Mouse (Mus musculus): Measurements from ENCODE around the gene Spocd1. TPM values are rescaled to one million over a fixed set of nuclear protein-coding genes. Genes with fewer than 3 reads are reported as not detected.

The Spocd1 gene
- total RNA-seq, 2 experiments from 2014 or later = 0.86 to 1.3 TPM

- no peak for DNase-seq
These were observed 45.2 kb downstream of the Spocd1 start for GRCm38 (mm10) chr4:129974285-129974684.

DNA sequence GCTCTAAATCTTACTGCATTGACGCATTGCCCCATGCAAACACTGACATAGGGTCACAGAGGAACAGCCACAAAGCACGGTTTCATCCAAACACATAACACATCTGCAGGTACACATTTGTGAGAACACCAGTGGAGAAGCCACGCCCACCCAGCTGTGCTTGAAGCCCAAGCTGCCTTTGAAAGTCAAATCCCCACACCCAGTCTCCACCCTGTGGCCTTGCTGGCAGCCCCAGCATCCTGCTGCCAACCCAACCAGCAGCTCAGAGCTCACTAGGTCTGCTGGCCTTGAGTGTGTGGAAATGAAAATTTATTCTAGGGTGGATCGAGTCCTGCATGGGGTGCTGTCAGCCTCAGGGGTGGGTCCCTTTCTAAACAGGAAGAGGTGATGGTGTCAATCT lies 48.2 kb downstream of the Spocd1 start:
- peak; percentile 72 to 77 for DNase-seq

- no peak for DNase-seq
These were observed 49.2 kb downstream of the Spocd1 start for GRCm38 (mm10) chr4:129978227-129978626.

GRCm38 (mm10) chr4:129978930-129979329 lies 49.9 kb downstream of the Spocd1 start:
- no peak for DNase-seq

GRCm38 (mm10) chr4:129981657-129982056 lies 52.6 kb downstream of the Spocd1 start:
- no peak for DNase-seq

- DNase-seq = no peak
These were observed 54.0 kb downstream of the Spocd1 start for GRCm38 (mm10) chr4:129983046-129983445.

- peak; percentile 87 to 91 for DNase-seq
These were observed 54.8 kb downstream of the Spocd1 start for GRCm38 (mm10) chr4:129983764-129984420.

- DNase-seq = peak; percentile 56 to 68
These were observed 55.5 kb downstream of the Spocd1 start, which contains the start of gene Adgrb2 for GRCm38 (mm10) chr4:129984421-129985061. Gene Adgrb2 (plus strand): TSS chr4:129984870.

DNA sequence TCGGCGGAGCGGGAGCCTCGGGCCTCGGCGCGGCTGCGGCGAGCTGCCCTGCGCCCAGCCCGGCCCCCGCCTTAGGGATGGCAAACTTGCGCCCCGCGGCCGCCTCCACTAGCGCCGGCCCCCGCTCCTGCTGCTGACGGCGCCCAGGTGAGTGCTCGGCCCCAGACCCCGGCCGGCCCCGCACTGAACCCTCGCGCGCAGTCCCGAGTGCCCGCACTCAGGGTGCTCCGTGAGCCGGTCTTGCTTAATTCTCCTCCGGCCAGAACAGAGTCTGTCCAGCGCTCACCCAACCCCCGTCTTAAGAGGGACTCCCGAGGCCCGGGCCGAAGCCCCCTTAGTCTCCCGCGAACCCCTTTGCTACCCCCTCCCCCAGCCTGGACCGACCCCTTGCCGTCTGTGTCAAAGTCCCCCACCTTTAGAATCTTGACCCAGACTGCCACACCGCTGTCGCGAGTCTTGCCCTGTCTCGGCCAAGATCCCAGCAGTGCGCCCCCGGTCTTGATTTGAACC lies 56.2 kb downstream of the Spocd1 start:
- DNase-seq = peak in 1 of 2 experiments; percentile 30

GRCm38 (mm10) chr4:129985671-129986441 lies 56.8 kb downstream of the Spocd1 start:
- peak; percentile 80 to 89 for DNase-seq

DNA sequence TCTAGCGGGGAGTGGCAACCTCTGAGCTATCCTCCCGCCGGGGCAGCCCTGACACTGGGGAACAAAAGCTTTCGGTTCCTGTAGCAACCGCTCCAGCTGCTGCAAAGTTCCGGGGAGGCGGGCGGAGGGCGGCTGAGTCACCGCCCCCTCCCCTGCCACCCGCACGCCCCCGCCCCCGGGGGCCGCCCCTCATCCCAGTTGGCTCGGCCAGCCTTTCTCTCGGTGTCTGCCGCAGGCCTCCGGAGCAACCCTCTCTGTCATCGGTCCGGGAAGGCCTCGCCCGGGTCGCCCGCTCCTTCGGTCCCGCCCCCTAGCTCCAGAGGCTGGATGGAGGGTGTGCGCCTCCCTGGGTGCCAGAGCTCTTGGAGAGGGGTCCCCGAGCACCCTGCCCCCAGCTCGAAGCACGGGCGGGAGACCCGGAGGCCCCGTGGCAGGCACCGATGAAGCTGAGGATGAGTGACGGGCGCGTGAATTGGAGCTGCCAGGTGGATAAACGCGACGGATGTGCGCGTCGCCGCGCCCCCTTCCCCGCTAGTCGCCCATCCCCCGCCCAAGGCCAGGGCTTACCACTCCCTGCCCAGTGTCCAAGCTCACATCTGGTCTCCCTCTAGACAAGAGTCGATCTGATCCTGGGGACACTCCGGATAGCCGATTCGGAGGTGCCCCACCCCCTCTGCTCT lies 58.9 kb downstream of the Spocd1 start:
- peak; percentile 81 to 87 for DNase-seq

GRCm38 (mm10) chr4:129989925-129990324 lies 60.9 kb downstream of the Spocd1 start:
- no peak for DNase-seq

GRCm38 (mm10) chr4:129992720-129993119 lies 63.7 kb downstream of the Spocd1 start:
- no peak for DNase-seq

- peak; percentile 42 to 46 for DNase-seq
These were observed 64.2 kb downstream of the Spocd1 start for GRCm38 (mm10) chr4:129993213-129993612.

DNA sequence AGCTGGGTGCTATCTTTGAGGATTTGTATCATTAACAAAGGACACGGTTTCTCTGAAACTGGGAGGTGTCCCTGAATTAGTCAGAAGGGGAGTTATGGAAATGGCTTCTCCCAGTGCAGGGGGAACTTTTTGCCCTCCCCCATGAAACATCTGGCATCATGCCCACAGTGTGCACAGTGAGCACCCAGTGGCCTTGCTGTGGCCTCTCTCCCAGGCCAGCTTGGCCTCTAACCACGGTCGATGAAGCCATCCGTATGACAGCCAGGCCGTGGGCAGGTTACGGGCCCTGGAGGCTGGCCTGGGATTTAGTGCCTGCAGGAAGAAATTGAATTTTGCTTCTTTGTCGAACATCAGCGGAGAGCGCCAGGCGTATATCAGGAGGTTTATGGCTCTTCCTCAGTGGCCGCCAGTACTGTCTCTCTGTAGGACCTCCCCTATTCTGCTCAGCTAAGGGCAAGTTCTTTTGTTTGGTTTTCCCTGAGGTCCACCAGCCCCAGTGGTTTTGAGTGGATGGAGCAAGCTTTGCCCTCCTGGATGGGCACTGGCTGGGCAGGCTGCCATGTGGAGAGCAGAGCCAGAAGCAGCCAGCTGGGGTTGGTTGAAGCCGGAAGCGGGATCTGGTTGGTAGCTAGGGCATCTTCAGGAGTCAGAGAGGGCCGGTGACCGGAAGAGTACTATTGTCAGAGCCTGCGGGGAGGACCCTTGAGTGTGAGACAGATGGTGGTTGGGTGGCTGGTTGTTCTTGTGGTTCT lies 65.1 kb downstream of the Spocd1 start:
- DNase-seq = peak; percentile 86 to 89

DNA sequence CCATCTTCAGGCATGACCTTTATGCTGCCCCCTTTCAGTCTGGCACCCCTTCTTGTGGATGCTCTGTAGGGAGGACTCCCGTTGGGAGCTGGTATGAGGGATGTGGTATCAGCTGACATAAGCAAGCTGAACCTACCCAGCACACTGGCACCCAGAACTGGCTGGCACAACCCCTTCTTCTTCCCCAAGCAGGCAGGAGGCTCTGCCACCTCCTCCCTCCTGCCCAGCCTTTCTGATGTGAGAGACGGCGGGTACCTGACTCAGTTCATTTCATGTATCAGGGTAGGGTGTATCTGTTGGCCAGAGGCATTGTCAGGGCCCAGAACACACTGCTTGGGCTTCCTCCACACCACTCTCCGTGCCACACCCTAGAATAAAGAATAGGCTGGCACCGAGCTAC lies 65.7 kb downstream of the Spocd1 start:
- DNase-seq = no peak

DNA sequence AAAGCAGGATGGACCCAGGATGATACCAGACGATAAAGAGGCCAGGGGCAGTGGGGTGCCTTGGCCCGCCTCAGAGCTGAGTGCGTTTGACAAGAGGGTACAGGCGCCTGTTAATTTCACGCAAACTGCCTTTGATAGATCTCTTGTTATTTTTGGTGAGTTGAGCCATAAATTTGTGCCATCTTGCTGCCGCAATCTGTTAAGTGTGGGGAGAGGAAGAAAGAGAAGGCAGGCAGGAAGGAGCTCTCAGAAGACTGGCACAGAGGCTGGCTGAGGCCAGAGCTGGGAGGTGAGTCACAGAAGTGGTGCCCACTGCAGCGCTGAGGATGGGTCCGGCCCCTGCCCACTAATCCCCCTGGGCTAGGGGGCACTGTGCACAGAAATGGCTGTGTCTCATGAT lies 66.2 kb downstream of the Spocd1 start:
- no peak for DNase-seq

DNA sequence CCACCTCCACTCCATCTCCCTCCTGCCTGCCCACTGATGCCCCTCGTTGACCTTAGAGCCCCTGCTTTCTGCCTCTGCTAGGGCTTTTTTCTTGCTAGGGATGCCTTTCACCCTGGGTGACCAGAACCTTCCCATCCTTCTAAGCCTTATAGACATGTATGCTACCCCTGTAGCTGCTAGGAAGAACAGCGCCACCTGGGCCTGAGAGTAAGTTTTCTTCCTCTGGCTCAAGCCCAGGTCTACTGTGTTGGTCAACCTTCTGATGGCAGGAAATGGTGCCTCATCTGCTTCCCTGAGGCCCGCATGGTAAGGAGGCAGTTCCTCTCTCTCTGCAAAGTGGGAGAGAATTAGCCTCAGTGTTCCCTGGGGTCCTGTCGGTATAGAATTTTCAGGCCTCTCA lies 67.0 kb downstream of the Spocd1 start:
- DNase-seq = no peak

- DNase-seq = no peak
These were observed 69.1 kb downstream of the Spocd1 start for GRCm38 (mm10) chr4:129998124-129998523.

- DNase-seq = no peak
These were observed 72.7 kb downstream of the Spocd1 start for GRCm38 (mm10) chr4:130001710-130002109.

DNA sequence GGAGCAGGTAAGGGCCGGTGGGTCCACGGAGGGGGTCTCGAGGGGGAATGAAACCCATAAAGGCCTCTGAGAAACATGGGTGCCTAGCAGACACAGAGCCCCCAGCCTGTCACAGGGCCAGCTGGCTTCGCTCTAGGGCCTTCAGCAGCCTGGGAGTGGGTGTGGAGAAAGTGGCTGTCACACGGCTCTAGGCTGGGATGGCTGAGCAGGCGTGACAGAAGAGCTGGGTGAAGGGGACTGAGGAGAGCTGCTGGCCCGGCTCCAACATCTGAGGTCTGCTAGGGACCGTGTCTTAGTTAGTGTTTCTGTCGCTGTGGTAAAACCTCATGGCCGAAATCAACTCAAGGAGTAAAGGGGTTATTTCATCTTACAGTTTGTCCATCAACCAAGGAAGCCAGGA lies 73.1 kb downstream of the Spocd1 start:
- DNase-seq = no peak

Measured in adrenal gland, postnatal 36 days (tissue).